Mouse (Mus musculus) skeletal muscle tissue, postnatal 0 days (tissue): Measurements from ENCODE around the gene Gm1330. TPM values are rescaled to one million over a fixed set of nuclear protein-coding genes. Genes with fewer than 3 reads are reported as not detected.

ENCODE experiments used
- polyA plus RNA-seq: library from polyadenylated mRNA; unstranded; fragments of >200 nt; fragmentation: Nextera tagmentation; extraction: Ambion mirVana; gene quantifications from 2 replicates; pipeline ENCODE4 v1.2.1, GENCODE M21; 2015

Gene Gm1330
- not detected in 2 replicates for polyA plus RNA-seq

DNA sequence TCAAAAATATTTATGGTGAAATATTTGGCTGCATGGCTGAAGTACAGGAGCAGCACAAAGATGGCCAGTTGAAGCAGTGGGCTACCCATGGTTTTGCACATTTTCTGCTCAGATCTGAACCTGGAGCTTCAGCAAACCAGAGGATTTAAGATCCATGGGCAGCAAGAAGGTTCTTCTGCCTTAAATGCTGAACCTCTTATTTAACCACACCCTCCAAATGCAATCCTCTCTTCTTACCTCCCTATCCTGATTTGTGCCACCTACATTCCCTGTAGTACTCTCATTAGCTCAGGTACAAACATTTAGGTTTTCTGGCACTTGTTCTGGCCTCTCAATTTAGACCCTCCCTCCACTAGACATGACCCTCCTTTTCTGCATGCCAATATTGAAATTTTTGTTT is at the start of gene Gm1330:
Gene Gm1330, minus strand, starts transcription at position 101 of the 400 bp plus-strand sequence.

DNA sequence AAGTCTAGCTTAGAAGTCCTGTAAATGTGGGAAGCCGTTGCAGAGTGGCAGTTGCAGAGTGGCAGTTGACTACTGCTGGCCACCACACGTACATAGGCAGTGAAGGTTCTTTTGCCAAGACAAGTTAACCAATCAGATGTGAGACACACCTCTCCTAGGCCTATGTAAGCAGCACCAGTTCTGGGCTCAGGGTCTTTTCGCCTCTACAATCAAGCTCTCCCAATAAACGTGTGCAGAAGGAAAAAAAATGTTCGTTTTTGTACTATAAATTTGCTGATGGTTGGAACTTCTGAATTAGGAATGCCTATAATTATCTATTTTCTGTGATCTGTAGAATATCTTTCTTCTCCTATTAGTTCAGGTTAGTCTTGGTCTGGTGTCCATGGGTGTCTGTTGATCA is 14.1 kb upstream of the Gm1330 start, which contains the start of gene Gm10750:
Gene Gm10750, minus strand, starts transcription at position 101 of the 400 bp plus-strand sequence.

Other genes starting within 250 kb of the Gm1330 start
- not detected in 2 replicates for gene Cst11, start 231.8 kb downstream of the Gm1330 start, polyA plus RNA-seq
- not detected in 2 replicates for gene 8030411F24Rik, start 221.2 kb downstream of the Gm1330 start, polyA plus RNA-seq
- gene Cst12, start 213.9 kb downstream of the Gm1330 start, polyA plus RNA-seq, result not detected in 2 replicates
- not detected in 2 replicates for gene Cst8, start 204.5 kb downstream of the Gm1330 start, polyA plus RNA-seq
- not detected in 2 replicates for gene Cst13, start 183.2 kb downstream of the Gm1330 start, polyA plus RNA-seq
- not detected in 2 replicates for gene Cst9, start 168.1 kb downstream of the Gm1330 start, polyA plus RNA-seq
- gene 9230104L09Rik, start 138.2 kb downstream of the Gm1330 start, polyA plus RNA-seq, result not detected in 2 replicates
- gene Cst3, start 127.6 kb downstream of the Gm1330 start, polyA plus RNA-seq, result 550 and 551 TPM in 2 replicates
- not detected in 2 replicates for gene Gm10750, start 14.0 kb upstream of the Gm1330 start, polyA plus RNA-seq